Mouse (Mus musculus) urinary bladder, postnatal 25 days (tissue): ENCODE measurements around the gene Tle6.
"Not testable (repeated sequence)": the region's sequence is repeated elsewhere in the genome, so short reads cannot be mapped to it uniquely, and the experiment has no call there.

ENCODE experiments used
- DNase-seq: peaks from one replicate; pipeline ENCODE4 v3.0.0; 2022; ENCODE audit warnings: low spot score

Gene Tle6

GRCm38 (mm10) chr10:81600738-81601203, at the start of gene Tle6:
TSS of gene Tle6 (minus strand) at chr10:81601073.
- peak; percentile 93 for DNase-seq

- peak; percentile 81 for DNase-seq
Observed at GRCm38 (mm10) chr10:81648803-81649775, 48.2 kb upstream of the Tle6 start, which contains the start of gene Gm10778. TSS of gene Gm10778 (plus strand) at chr10:81649059.

DNA sequence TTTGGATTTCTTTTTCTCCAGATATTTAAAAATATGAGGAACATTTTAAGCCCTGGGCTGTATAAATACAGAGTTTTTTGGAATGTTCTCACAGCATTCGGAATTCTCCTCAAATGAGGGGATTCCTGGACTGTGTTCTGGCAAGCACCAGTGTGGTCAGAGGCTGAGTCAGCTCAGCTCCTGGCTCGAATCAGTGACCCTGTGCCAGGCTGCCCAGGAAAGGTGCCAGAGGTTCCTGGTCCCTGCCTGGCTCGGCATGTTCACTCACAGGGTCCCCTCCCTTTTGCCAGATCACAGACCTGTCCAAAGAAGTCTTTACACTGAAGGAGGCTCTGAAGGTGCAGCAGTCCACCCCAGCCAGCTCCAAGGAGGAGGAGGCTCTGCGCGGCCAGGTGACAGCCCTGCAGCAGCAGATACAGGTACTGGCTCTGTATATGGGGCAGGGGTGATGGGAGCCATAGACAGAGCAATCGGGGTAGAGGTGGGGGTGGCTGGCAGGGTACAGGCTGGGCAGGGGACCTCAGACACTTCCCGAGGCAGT, 45.2 kb upstream of the Tle6 start:
- DNase-seq, result no peak

- no peak for DNase-seq
Observed at GRCm38 (mm10) chr10:81645391-81645790, 44.5 kb upstream of the Tle6 start.

DNA sequence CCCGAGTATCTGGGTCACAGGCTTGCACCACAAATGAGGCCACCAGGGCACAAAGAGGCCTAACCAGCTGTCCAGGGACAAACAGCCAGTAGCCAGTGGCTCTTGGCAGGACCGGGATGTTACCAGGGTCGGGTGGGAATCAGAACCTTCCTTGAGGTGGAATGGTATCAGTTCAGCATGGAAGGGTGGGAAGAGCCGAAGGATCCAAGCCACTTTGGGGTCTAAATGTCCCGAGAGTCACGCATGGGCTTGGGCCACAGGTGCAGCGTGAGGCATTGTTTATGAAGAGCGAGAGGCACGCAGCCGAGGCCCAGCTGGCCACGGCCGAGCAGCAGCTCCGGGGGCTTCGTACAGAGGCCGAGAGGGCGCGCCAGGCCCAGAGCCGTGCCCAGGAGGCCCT, 43.8 kb upstream of the Tle6 start:
- DNase-seq, result no peak

DNA sequence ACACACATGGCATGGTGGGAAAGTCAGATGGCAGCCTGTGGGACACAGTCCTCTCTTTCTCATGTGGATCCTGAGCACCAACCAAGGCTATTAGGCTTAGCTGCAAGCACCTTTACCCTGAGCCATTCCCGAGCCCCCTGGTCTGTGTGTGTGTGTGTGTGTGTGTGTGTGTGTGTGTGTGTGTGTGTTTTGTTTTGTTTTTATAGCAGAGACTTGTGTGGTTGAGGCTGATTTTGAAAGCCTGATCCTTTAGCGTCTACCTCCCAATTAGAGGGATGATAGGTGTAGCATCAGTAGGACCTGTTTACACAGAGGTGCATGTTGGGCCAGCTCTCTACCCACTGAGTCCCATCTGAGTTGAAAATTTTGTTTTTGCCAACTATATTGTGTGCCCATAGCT, 43.3 kb upstream of the Tle6 start:
- no peak for DNase-seq

- DNase-seq, result peak; percentile 94
Observed at GRCm38 (mm10) chr10:81643449-81644055, 42.7 kb upstream of the Tle6 start.

GRCm38 (mm10) chr10:81642648-81643448, 42.0 kb upstream of the Tle6 start:
- DNase-seq, result no peak

DNA sequence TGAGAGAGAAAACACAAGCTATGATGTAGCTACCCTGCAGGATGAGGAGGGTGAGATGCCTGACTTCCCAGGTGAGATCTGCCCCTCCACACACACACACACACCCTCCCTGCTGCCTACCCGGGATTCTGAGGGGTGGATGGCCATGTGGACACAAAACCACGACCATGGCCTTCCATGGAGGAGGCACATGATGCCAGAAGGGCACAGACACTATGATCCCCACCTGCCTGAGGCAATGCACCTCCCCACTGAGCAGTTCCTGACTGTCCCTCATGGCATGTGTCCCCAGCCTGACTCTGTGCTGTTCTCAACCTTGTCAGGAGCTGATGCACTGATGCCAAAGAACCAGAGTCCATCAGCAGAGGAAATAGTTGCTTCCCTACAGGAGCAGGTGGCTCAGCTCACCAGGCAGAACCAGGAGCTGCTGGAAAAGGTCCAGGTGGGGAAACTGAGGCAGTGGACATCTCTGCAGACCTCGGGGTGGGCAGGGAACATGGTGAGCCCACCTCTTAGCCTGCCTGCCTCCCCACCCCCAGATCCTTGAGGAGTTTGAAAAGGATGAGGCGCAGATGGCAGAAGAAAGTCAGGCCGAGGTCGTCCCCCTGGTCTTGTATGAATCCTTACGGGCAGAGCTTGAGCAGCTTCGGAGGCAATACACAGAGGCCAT, 41.2 kb upstream of the Tle6 start:
- no peak for DNase-seq

DNA sequence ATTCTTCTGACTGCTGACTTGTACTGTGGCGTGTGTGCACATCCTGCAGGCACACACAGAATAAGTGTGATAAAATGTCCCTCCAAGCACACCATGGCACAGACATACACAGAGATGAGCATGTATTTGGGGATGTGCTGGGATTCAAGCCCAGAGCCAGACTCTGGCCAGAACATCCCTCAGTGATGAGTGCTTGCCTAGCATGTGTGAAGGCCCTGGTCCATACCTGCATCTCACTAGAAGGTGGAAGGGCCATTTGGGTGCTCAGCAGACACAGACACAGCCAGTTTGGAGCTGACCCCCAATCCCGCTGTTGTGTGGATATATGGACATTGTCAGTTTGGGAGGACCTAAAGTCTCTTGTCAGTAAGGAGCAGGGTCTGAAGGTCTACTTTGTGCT, 40.7 kb upstream of the Tle6 start:
- no peak for DNase-seq

- not testable (repeated sequence) for DNase-seq
Observed at GRCm38 (mm10) chr10:81640825-81641224, 40.0 kb upstream of the Tle6 start.

DNA sequence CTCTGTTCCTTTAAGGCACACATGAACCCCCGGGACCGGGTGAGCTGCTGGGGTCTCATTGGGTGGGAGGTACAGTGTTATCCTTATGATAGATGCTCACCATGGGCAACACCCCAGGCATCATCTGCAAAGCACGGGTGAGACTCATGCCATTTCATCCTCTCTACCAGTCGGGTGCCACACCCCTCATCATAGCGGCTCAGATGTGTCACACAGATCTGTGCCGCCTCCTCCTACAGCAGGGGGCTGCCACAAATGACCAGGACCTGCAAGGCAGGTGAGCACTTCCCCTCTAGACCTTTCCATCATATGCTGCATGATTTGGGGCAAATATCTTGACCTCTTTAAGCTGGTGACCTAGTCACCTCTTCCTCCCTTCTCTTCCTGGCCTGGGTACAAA, 37.2 kb upstream of the Tle6 start:
- no peak for DNase-seq

GRCm38 (mm10) chr10:81636338-81636737, 35.5 kb upstream of the Tle6 start:
- no peak for DNase-seq

GRCm38 (mm10) chr10:81633253-81634099, 32.6 kb upstream of the Tle6 start:
- peak; percentile 77 for DNase-seq

- DNase-seq, result no peak
Observed at GRCm38 (mm10) chr10:81628390-81628789, 27.5 kb upstream of the Tle6 start, which contains the start of gene Ankrd24. TSS of gene Ankrd24 (plus strand) at chr10:81628540.

GRCm38 (mm10) chr10:81627836-81628220, 27.0 kb upstream of the Tle6 start:
- no peak for DNase-seq

- DNase-seq, result peak; percentile 82
Observed at GRCm38 (mm10) chr10:81626994-81627835, 26.3 kb upstream of the Tle6 start, which contains the start of gene Sirt6. TSS of gene Sirt6 (minus strand) at chr10:81627797.

DNA sequence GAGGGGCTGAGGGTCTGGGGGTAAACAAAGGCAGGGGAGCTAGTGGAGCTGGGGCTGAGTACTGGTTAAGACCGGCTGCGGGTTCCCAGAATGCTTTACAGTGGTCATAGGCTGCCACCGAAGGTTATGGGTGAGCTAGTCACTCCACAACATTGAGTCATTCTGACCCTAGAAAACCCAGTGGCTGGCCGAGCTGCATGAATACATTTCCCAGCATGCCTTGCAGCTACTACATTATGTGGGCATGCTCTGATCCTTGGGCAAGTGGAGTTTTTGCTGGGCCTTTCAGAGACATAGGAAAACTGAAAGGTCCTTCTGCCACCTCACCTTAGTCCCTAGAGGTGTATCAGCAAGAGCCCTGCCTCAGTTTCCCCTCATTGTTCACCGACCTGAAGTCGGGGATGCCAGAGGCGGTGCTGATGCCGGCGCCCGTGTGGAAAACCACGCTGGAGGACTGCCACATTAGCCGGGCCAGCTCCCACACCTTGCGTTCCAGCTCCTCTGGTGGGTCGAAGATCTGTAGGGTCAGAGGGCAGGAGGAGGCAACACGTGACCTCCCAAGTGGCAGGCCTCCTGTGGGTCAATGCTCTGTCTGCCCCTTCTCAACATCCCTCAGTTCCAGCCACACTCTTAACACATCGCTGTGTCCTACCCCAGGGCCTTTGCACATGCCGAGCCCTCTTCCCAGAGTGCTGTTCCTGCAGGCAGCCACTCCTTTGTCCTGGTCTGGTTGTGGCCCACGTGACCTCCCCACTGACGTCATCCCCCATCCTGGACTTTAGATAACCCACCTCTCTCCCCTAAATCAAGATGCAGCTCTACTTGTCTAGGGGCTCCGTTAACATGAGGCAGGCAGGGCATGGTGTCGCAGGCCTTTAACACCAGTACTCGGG, 25.5 kb upstream of the Tle6 start:
- no peak for DNase-seq
